Mouse (Mus musculus) lung, postnatal 0 days (tissue): ENCODE data around the gene Pdcd1lg2. TPM values are rescaled to one million over a fixed set of nuclear protein-coding genes. Genes with fewer than 3 reads are reported as not detected.

Experiments
- ATAC-seq: fragments of 200-750 bp; cut with Nextera tagmentation; 2 replicates; pipeline ENCODE4 v1.8.0; 2017; ENCODE audit warnings: moderate library complexity
- DNase-seq: peaks from one replicate; pipeline ENCODE4 v3.0.0-alpha.2; 2016; ENCODE audit warnings: low spot score
- H3K27ac ChIP-seq: fragments of 300-500 bp; sonication (generic); 2 replicates; pipeline ENCODE4 v1.5.1; 2014; ENCODE audit warnings: antibody characterized with exemption, mild to moderate bottlenecking, low read length, mixed read lengths
- H3K27me3 ChIP-seq: fragments of 300-500 bp; sonication (generic); replicated peaks from 2 replicates; pipeline ENCODE4 v1.6.1; 2014; ENCODE audit warnings: low read length, mixed read lengths; ENCODE audit not compliant: insufficient read depth
- H3K36me3 ChIP-seq: fragments of 300-500 bp; sonication (generic); 2 replicates; pipeline ENCODE4 v1.6.1; 2014; ENCODE audit warnings: low read length, mixed read lengths; ENCODE audit not compliant: insufficient read depth
- H3K4me1 ChIP-seq: fragments of 300-500 bp; sonication (generic); 2 replicates; pipeline ENCODE4 v1.6.1; 2014; ENCODE audit warnings: antibody characterized with exemption, low read depth, low read length, mixed read lengths; ENCODE audit not compliant: insufficient read depth
- H3K4me2 ChIP-seq: fragments of 300-500 bp; sonication (generic); replicated peaks from 2 replicates; pipeline ENCODE4 v1.6.1; 2014; ENCODE audit warnings: low read depth, mild to moderate bottlenecking, low read length, moderate library complexity, mixed read lengths
- H3K4me3 ChIP-seq: fragments of 300-500 bp; sonication (generic); 2 replicates; pipeline ENCODE4 v1.5.1; 2014; ENCODE audit warnings: low read depth, low read length
- H3K9ac ChIP-seq: fragments of 300-500 bp; sonication (generic); replicated peaks from 2 replicates; pipeline ENCODE4 v1.6.1; 2014; ENCODE audit warnings: low read depth, mild to moderate bottlenecking
- H3K9me3 ChIP-seq: fragments of 300-500 bp; sonication (generic); 2 replicates; pipeline ENCODE4 v1.6.1; 2016; ENCODE audit warnings: low read length, mixed read lengths
- CTCF ChIP-seq: IDR thresholded peaks from 2 replicates; pipeline ENCODE4 v1.5.1; 2016; ENCODE audit warnings: antibody characterized with exemption, mild to moderate bottlenecking
- EP300 ChIP-seq: IDR thresholded peaks from 2 replicates; pipeline ENCODE4 v1.6.1; 2016; ENCODE audit warnings: antibody characterized with exemption, mild to moderate bottlenecking, control low read depth
- WGBS: fragments of 180-500 bp; shearing (Covaris S2); extraction: QIAGEN DNeasy Blood & Tissue Kit; methylation state at CpG from one replicate; pipeline ENCODE4 v1.1.7; 2014; 5-methylcytosine and 5-hydroxymethylcytosine counted together
- polyA plus RNA-seq: library from polyadenylated mRNA; unstranded; fragments of >200 nt; fragmentation: Nextera tagmentation; extraction: Ambion mirVana; gene quantifications from 2 replicates; pipeline ENCODE4 v1.2.1, GENCODE M21; 2015

Gene Pdcd1lg2
- polyA plus RNA-seq, 1 experiment from 2014 or later = 0.26 TPM

- Histone ChIP-seq H3K4me1 (no peaks in the 10 kb centered on the region), H3K27ac (no peak overlapping the region), H3K4me3 (no peak overlapping the region), H3K9me3 (no peaks in the 10 kb centered on the region), H3K4me2 (no peak overlapping the region), H3K27me3 (no peaks in the 10 kb centered on the region), H3K36me3 (no peaks in the 10 kb centered on the region), H3K9ac (no peak overlapping the region)
- DNase-seq (no peak), ATAC-seq (no peak)
- TF ChIP-seq CTCF (no peak), EP300 (no peak)
- 93% methylated on average over 1 of the region's 1 CpGs for WGBS
Observed at GRCm38 (mm10) chr19:29437849-29438248, 27.1 kb downstream of the Pdcd1lg2 start.

- no peak overlapping the region for H3K27ac ChIP-seq
- no peaks in the 10 kb centered on the region for H3K36me3 ChIP-seq
- no peaks in the 10 kb centered on the region for H3K4me1 ChIP-seq
- DNase-seq = no peak
- TF ChIP-seq EP300 = no peak
- TF ChIP-seq CTCF = no peak
- H3K4me3 ChIP-seq = no peak overlapping the region
- H3K4me2 ChIP-seq = no peak overlapping the region
- no peak for ATAC-seq
- 66% methylated on average over 3 of the region's 3 CpGs for WGBS
- H3K27me3 ChIP-seq = no peaks in the 10 kb centered on the region
- H3K9ac ChIP-seq = no peak overlapping the region
- no peaks in the 10 kb centered on the region for H3K9me3 ChIP-seq
Observed at GRCm38 (mm10) chr19:29439242-29439641, 28.5 kb downstream of the Pdcd1lg2 start.

GRCm38 (mm10) chr19:29442492-29442891 lies 31.8 kb downstream of the Pdcd1lg2 start:
- H3K9ac ChIP-seq = no peak overlapping the region
- no peak overlapping the region for H3K4me3 ChIP-seq
- H3K9me3 ChIP-seq = no peaks in the 10 kb centered on the region
- no peak for DNase-seq
- 60% methylated on average over 2 of the region's 2 CpGs for WGBS
- no peak overlapping the region for H3K4me2 ChIP-seq
- TF ChIP-seq EP300 (no peak), CTCF (no peak)
- H3K36me3 ChIP-seq = no peaks in the 10 kb centered on the region
- no peaks in the 10 kb centered on the region for H3K27me3 ChIP-seq
- H3K4me1 ChIP-seq = no peaks in the 10 kb centered on the region
- no peak overlapping the region for H3K27ac ChIP-seq
- no peak for ATAC-seq

- no peak for DNase-seq
- H3K36me3 ChIP-seq = no peaks in the 10 kb centered on the region
- H3K27ac ChIP-seq = no peak overlapping the region
- H3K27me3 ChIP-seq = no peaks in the 10 kb centered on the region
- H3K9me3 ChIP-seq = no peaks in the 10 kb centered on the region
- ATAC-seq = no peak
- 83% methylated on average over 3 of the region's 3 CpGs for WGBS
- TF ChIP-seq CTCF (peak; percentile 33), EP300 (no peak)
- H3K4me3 ChIP-seq = no peak overlapping the region
- H3K9ac ChIP-seq = no peak overlapping the region
- H3K4me2 ChIP-seq = no peak overlapping the region
- no peaks in the 10 kb centered on the region for H3K4me1 ChIP-seq
Observed at GRCm38 (mm10) chr19:29444364-29444763, 33.6 kb downstream of the Pdcd1lg2 start.

- TF ChIP-seq EP300 = no peak
- no peak for TF ChIP-seq CTCF
- Histone ChIP-seq H3K9me3 (no peaks in the 10 kb centered on the region), H3K9ac (no peak overlapping the region), H3K27ac (no peak overlapping the region), H3K4me2 (no peak overlapping the region), H3K4me1 (no peaks in the 10 kb centered on the region), H3K27me3 (no peaks in the 10 kb centered on the region), H3K4me3 (no peak overlapping the region), H3K36me3 (no peaks in the 10 kb centered on the region)
- 52% methylated on average over 1 of the region's 1 CpGs for WGBS
- no peak for ATAC-seq
- no peak for DNase-seq
Observed at GRCm38 (mm10) chr19:29448373-29448772, 37.7 kb downstream of the Pdcd1lg2 start.

DNA sequence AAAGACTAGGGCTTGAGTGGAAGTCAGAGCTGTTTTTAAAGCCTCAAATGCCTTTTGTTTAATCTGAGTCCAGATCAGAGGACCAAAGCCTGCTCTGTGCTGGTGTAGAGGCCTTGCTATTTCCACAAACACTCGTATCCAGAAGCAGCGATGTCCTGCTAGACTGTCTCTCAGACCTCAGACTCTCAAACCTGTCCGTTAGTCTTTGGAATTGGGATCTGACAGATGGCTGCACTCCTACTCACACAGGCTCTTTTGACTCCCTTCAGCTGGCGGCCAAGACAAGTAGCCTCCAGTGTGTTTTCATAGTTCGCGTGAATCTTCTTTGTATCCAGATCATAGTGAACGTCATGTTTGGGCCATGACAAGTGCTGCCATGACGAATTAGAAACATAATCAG lies 39.7 kb downstream of the Pdcd1lg2 start:
- 74% methylated on average over 8 of the region's 8 CpGs for WGBS
- no peaks in the 10 kb centered on the region for H3K4me1 ChIP-seq
- TF ChIP-seq EP300 (no peak), CTCF (no peak)

DNA sequence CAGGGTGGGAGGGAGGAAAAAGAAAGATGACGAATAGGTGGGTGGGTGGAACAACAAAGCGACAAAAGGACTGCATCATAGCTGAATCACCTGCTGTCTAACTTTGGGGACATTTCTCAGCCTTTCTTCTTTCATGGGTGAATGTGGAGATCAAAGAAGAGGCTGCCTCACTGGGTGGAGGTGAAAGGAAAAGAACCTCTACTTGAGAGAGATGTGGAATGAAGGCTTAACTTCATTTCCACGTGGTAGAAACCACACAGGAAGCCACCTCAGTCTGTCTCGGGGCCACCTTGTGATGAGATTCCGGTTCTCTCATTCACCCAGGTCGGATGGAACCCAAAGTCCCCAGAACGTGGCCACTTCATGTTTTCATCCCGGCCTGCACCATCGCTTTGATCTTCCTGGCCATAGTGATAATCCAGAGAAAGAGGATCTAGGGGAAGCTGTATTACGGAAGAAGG lies 43.5 kb downstream of the Pdcd1lg2 start:
- H3K9me3 ChIP-seq = no peaks in the 10 kb centered on the region
- no peaks in the 10 kb centered on the region for H3K27me3 ChIP-seq
- H3K4me1 ChIP-seq = no peaks in the 10 kb centered on the region
- TF ChIP-seq CTCF = no peak
- WGBS = 73% methylated on average over 10 of the region's 10 CpGs
- DNase-seq (no peak), ATAC-seq (no peak)
- no peak overlapping the region for H3K9ac ChIP-seq
- no peak overlapping the region for H3K4me3 ChIP-seq
- no peak overlapping the region for H3K4me2 ChIP-seq
- H3K27ac ChIP-seq = no peak overlapping the region
- no peaks in the 10 kb centered on the region for H3K36me3 ChIP-seq

More for the DNA sequence above, 39.7 kb downstream of the Pdcd1lg2 start:
- no peaks in the 10 kb centered on the region for H3K27me3 ChIP-seq
- H3K36me3 ChIP-seq = no peaks in the 10 kb centered on the region
- DNase-seq (no peak), ATAC-seq (no peak)
- H3K9me3 ChIP-seq = no peaks in the 10 kb centered on the region
- H3K4me2 ChIP-seq = no peak overlapping the region
- no peak overlapping the region for H3K9ac ChIP-seq
- no peak overlapping the region for H3K27ac ChIP-seq
- H3K4me3 ChIP-seq = no peak overlapping the region
